Mouse (Mus musculus): ENCODE data around the gene Tusc1. TPM values are rescaled to one million over a fixed set of nuclear protein-coding genes. Genes with fewer than 3 reads are reported as not detected.

The Tusc1 gene
- 5.3 and 5.9 TPM in 2 replicates for polyA plus RNA-seq (2012; rRNA removed)

DNA sequence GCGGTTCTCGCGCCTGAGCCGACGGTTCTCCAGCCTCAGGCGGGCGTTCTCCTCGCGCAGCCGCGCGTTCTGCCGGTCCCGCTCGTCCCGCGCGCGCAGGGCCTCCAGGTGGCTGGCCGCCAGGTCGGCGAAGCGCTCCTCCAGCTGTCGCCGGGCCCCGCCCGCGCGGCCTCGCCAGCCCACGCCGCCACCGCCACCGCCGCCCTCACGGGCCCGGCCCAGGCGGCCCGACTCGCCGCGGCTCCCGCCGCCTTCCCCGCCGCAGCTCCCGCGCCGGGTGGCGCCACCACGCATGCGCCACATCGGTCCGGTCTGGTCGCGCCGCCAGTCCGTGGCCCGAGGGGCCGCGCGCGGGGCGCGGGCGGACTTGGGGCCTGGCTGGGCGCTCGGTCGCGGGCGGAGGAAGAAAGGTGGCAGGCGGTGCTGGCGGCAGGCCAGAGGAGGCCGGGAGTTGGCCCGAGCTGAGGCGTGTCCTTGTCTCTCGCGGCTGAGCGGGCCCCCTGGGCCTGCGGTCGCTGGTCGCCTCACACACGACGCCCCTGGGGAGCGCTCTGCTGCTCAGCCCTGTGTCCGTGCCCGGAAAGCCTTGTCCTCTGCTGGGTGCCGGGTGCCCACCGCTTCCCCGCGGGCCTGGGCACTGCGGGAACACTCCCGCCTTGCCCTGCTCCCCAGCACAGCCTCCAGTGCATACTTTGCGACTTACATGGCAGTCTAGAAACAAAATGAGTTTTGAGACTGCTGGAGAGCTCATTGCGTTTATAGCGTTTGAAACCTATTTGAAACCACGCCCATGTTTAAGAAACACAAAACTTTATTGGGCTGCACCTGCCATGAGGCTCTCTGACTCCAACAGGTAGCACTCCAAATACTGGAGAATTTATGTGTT, at the start of gene Tusc1:
Gene Tusc1, minus strand, starts transcription at position 394 of the 886 bp plus-strand sequence.
- no peak for TF ChIP-seq CTCF (IDR thresholded peaks at IDR 0.05; ENCODE audit: borderline replicate concordance, insufficient read depth, low read depth, low read length)
- 0 out of 2 replicates have a peak, but pooled peaks have one; percentile 28 for TF ChIP-seq POLR2A (IDR thresholded peaks at IDR 0.05; ENCODE audit: borderline replicate concordance, insufficient read depth, low read length)
- peak within 1 kb of the TSS; percentile 46 for H3K27ac ChIP-seq (ENCODE audit: insufficient read depth, low read length)
- WGBS: under 1% methylated on average over 97 of the region's 97 CpGs
- H3K4me1 ChIP-seq (ENCODE audit: control insufficient read depth, insufficient read depth, low read length): no peaks in the 10 kb centered on the region
- peak within 1 kb of the TSS; percentile 57 for H3K4me3 ChIP-seq (replicated peaks; ENCODE audit: insufficient read depth, low read depth, low read length)
- DNase-seq: peak; percentile 85 to 86
- no peaks in the 10 kb centered on the region for H3K27me3 ChIP-seq (ENCODE audit: control insufficient read depth, insufficient read depth, low read length)

DNA sequence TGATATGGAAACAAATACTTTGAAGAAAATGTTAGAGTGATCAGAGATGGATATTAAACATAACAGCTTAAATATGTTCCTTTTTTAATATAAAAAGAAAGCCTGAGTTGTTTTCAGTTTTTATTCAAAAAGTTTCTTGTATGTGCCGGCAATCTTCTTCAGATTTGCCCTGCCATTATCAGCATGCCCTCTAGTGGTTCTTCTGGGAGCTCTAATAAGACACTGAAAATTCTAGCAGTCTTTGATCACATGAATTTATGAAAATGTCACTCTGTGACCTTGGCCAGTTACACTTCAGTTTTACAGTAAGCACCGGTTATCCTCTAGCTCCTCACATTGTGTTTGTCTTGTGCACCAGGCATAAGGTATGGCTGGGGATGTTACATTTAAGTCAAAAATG, 17.6 kb upstream of the Tusc1 start:
- TF ChIP-seq POLR2A (IDR thresholded peaks at IDR 0.05; ENCODE audit: borderline replicate concordance, insufficient read depth, low read length) (no peak), CTCF (IDR thresholded peaks at IDR 0.05; ENCODE audit: borderline replicate concordance, insufficient read depth, low read depth, low read length) (no peak)
- 54% methylated on average over 2 of the region's 2 CpGs for WGBS
- Histone ChIP-seq H3K27ac (ENCODE audit: insufficient read depth, low read length) (no peak overlapping the region), H3K4me3 (replicated peaks; ENCODE audit: insufficient read depth, low read depth, low read length) (no peak overlapping the region), H3K27me3 (ENCODE audit: control insufficient read depth, insufficient read depth, low read length) (no peaks in the 10 kb centered on the region), H3K4me1 (ENCODE audit: control insufficient read depth, insufficient read depth, low read length) (no peaks in the 10 kb centered on the region)
- DNase-seq: no peak

DNA sequence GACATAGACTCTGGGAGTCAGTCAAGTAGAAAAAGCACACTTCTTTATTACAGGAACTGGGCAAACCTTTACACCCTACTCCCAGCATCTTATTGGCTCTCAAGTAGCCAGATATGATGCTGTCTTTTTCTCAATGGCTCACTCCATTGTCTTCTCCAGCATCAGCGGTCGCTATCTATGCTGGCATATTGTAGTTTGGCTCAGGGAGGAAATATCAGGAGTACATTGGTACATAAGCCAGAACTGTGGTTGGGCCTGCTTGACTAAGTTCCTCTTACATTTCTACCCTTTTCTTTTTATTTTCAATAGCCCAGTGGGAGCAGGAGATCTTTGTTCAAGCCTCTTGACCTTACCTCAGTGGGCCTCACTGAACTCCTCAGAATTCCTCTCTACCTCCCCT, 9.0 kb upstream of the Tusc1 start:
- 92% methylated on average over 2 of the region's 2 CpGs for WGBS
- Histone ChIP-seq H3K27me3 (ENCODE audit: control insufficient read depth, insufficient read depth, low read length) (no peaks in the 10 kb centered on the region), H3K4me1 (ENCODE audit: control insufficient read depth, insufficient read depth, low read length) (no peaks in the 10 kb centered on the region), H3K27ac (ENCODE audit: insufficient read depth, low read length) (no peak overlapping the region), H3K4me3 (replicated peaks; ENCODE audit: insufficient read depth, low read depth, low read length) (no peak overlapping the region)
- TF ChIP-seq POLR2A (IDR thresholded peaks at IDR 0.05; ENCODE audit: borderline replicate concordance, insufficient read depth, low read length) (no peak), CTCF (IDR thresholded peaks at IDR 0.05; ENCODE audit: borderline replicate concordance, insufficient read depth, low read depth, low read length) (no peak)
- no peak for DNase-seq

DNA sequence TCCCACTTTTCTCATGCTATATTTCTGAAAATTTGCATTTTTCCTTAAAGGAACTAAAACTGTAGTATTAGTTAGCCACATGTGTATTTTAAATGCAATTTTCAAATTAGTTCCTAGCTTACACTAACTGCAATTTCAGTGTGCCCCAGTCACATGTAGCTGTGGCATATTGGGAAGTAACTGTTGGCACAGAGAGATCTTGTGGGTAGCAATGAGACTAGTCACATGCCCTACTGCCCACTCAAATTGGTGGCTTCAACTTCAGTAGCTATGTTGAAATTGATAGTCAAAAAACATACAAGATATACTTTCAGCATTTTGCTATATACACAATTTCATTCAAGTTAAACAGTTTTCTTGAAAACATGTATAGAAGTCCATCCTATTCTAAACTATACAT, 6.3 kb upstream of the Tusc1 start:
- TF ChIP-seq POLR2A (IDR thresholded peaks at IDR 0.05; ENCODE audit: borderline replicate concordance, insufficient read depth, low read length) (no peak), CTCF (IDR thresholded peaks at IDR 0.05; ENCODE audit: borderline replicate concordance, insufficient read depth, low read depth, low read length) (no peak)
- Histone ChIP-seq H3K4me3 (replicated peaks; ENCODE audit: insufficient read depth, low read depth, low read length) (no peak overlapping the region), H3K27me3 (ENCODE audit: control insufficient read depth, insufficient read depth, low read length) (no peaks in the 10 kb centered on the region), H3K27ac (ENCODE audit: insufficient read depth, low read length) (no peak overlapping the region), H3K4me1 (ENCODE audit: control insufficient read depth, insufficient read depth, low read length) (no peaks in the 10 kb centered on the region)
- DNase-seq: no peak

DNA sequence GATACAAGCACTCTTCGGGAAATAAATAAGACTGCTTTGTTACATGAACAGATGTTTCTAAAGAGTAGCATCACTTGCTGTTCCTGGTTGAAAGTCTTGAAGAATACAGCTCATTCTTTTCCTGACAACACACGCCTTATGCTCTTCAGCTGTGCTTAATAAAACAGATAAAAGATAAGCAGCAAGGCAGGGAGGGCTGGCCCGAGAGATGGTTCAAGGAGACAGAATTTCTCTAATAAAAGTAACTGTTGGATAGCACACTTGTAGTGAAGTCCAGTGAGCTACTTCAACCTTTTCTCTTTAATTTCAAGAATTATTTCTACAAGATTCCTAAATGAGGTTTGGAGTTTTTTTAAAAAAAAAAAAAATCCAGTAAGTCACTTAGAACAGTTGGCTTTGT, 2.7 kb upstream of the Tusc1 start:
- H3K4me3 ChIP-seq (replicated peaks; ENCODE audit: insufficient read depth, low read depth, low read length): no peak overlapping the region
- H3K4me1 ChIP-seq (ENCODE audit: control insufficient read depth, insufficient read depth, low read length): no peaks in the 10 kb centered on the region
- DNase-seq: no peak
- WGBS: 89% methylated on average over 3 of the region's 3 CpGs
- no peak overlapping the region for H3K27ac ChIP-seq (ENCODE audit: insufficient read depth, low read length)
- TF ChIP-seq CTCF (IDR thresholded peaks at IDR 0.05; ENCODE audit: borderline replicate concordance, insufficient read depth, low read depth, low read length): no peak
- no peak for TF ChIP-seq POLR2A (IDR thresholded peaks at IDR 0.05; ENCODE audit: borderline replicate concordance, insufficient read depth, low read length)
- H3K27me3 ChIP-seq (ENCODE audit: control insufficient read depth, insufficient read depth, low read length): no peaks in the 10 kb centered on the region

DNA sequence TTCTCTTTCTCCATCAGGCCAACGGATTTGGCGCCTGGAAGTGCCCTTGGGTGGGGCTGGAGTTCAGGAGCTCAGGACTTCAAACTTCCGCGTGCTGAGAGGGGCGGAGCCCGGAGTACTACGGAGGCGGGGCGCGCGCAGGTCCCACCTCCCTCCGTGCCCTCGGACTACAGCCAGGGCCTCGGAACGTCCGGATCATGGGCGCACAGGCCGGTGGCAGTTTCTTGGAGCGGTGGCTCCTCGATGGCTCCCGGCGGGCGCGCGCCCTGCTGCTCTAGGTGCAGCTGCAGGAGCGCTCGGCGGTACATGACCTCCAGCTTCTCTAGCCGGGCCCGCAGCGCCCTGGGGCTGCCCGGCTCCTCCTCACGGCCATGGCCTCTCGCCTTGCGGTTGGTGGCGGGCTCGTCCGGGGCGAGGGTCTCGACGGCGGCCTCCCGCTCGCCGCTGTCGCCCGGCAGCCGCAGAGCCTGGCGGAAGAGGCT, 634 bp downstream of the Tusc1 start:
- peak; percentile 84 to 86 for DNase-seq
- 1% methylated on average over 49 of the region's 49 CpGs for WGBS
- H3K27ac ChIP-seq (ENCODE audit: insufficient read depth, low read length): peak overlapping the region; percentile 46
- H3K27me3 ChIP-seq (ENCODE audit: control insufficient read depth, insufficient read depth, low read length): no peaks in the 10 kb centered on the region
- H3K4me1 ChIP-seq (ENCODE audit: control insufficient read depth, insufficient read depth, low read length): no peaks in the 10 kb centered on the region
- peak overlapping the region; percentile 57 for H3K4me3 ChIP-seq (replicated peaks; ENCODE audit: insufficient read depth, low read depth, low read length)
- TF ChIP-seq CTCF (IDR thresholded peaks at IDR 0.05; ENCODE audit: borderline replicate concordance, insufficient read depth, low read depth, low read length): no peak
- TF ChIP-seq POLR2A (IDR thresholded peaks at IDR 0.05; ENCODE audit: borderline replicate concordance, insufficient read depth, low read length): peak; percentile 18; the same call in 1 of the 2 replicates

DNA sequence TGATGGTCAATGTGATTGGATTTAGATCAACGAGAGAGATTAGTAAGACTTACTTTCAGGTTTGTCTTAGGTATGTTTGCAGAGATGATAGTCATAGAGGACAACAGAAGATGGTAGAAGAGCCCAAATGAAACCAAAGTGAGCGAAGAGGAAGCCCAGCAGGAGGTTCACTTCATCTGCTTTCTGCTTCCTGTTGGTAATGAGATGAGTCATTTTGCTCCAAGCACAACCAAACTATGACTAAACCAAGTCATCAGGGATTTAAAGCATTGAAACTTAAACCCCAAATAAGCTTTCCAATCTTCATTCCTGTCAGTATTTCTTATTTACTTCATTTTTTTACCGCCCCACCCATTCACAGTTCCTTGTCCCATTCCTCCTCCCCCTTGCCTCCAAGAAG, 27.8 kb downstream of the Tusc1 start:
- Histone ChIP-seq H3K27ac (ENCODE audit: insufficient read depth, low read length) (no peak overlapping the region), H3K4me1 (ENCODE audit: control insufficient read depth, insufficient read depth, low read length) (no peaks in the 10 kb centered on the region), H3K4me3 (replicated peaks; ENCODE audit: insufficient read depth, low read depth, low read length) (no peak overlapping the region), H3K27me3 (ENCODE audit: control insufficient read depth, insufficient read depth, low read length) (no peaks in the 10 kb centered on the region)
- 91% methylated on average over 3 of the region's 3 CpGs for WGBS
- DNase-seq: no peak
- no peak for TF ChIP-seq POLR2A (IDR thresholded peaks at IDR 0.05; ENCODE audit: borderline replicate concordance, insufficient read depth, low read length)
- no peak for TF ChIP-seq CTCF (IDR thresholded peaks at IDR 0.05; ENCODE audit: borderline replicate concordance, insufficient read depth, low read depth, low read length)

DNA sequence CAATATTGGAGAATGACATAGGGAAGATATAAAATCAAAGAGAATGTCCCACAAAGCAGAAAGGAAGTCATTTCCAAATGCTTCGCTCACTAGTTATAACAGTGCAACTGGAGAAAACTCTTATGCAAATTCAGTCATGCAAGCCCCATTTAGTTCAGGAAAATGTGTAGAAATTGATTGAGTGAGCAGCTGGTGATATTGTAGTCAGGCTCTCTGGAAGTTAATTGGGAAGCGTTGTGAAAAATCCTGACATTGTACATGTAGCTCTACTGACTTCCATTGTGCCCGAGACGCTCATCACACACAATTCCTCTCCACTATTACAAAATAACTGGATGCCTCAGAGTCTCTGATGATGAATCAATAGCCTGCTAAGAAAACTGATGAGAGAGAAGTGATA, 49.2 kb downstream of the Tusc1 start:
- H3K4me3 ChIP-seq (replicated peaks; ENCODE audit: insufficient read depth, low read depth, low read length): no peak overlapping the region
- H3K27ac ChIP-seq (ENCODE audit: insufficient read depth, low read length): no peak overlapping the region
- no peaks in the 10 kb centered on the region for H3K4me1 ChIP-seq (ENCODE audit: control insufficient read depth, insufficient read depth, low read length)
- H3K27me3 ChIP-seq (ENCODE audit: control insufficient read depth, insufficient read depth, low read length): no peaks in the 10 kb centered on the region
- TF ChIP-seq CTCF (IDR thresholded peaks at IDR 0.05; ENCODE audit: borderline replicate concordance, insufficient read depth, low read depth, low read length): no peak
- TF ChIP-seq POLR2A (IDR thresholded peaks at IDR 0.05; ENCODE audit: borderline replicate concordance, insufficient read depth, low read length): no peak
- 89% methylated on average over 4 of the region's 4 CpGs for WGBS
- no peak for DNase-seq
